In genomic region chr5:52975557-52976088, GRCm38 (mm10) we compare ENCODE assay signal across 21 mouse cellular contexts.
A peak's percentile ranks its signal among the peaks of the same experiment; 100 is the strongest.
DNase-seq lines count a peak whose midpoint lies in the region; ATAC-seq and TF ChIP-seq lines count a peak whose summit lies in the region.
"Had no signal": no experiment of that assay in that cellular context is flagged by ENCODE, and none has a peak within 500 bp of the region (broad histone marks: within the 10 kb centered on the region; RNA-seq: fewer than 3 reads in every experiment).

No protein-coding gene starts in this region.

- intact Hi-C loops in heart, postnatal 14 days (cut with DNase I), result no loop called here

- H3K4me1 ChIP-seq in intestine, embryonic 15.5 days (replicated peaks), result no peaks in the 10 kb centered on the region
- H3K4me1 ChIP-seq in intestine, postnatal 0 days (replicated peaks; ENCODE audit: control insufficient read depth, insufficient read depth, low read length), result no peaks in the 10 kb centered on the region
- peaks cover 11% of the 10 kb centered on the region; the same call in 1 of the 2 replicates for H3K4me1 ChIP-seq in kidney, embryonic 15.5 days
- H3K4me1 ChIP-seq in lung, postnatal 0 days (ENCODE audit: insufficient read depth, low read depth, low read length), result no peaks in the 10 kb centered on the region
- H3K4me1 ChIP-seq: forebrain, embryonic 10.5 days; hindbrain, embryonic 12.5 days; megakaryocyte, embryonic 14.5 days; neural tube, embryonic 13.5 days had no signal

- no peak overlapping the region for H3K9ac ChIP-seq in intestine, embryonic 15.5 days
- no peak overlapping the region for H3K9ac ChIP-seq in intestine, postnatal 0 days (ENCODE audit: low read depth, low read length)
- H3K9ac ChIP-seq in kidney, embryonic 15.5 days, result no peak overlapping the region
- no peak overlapping the region for H3K9ac ChIP-seq in lung, postnatal 0 days (replicated peaks; ENCODE audit: low read depth)
- H3K9ac ChIP-seq: embryonic facial prominence, embryonic 13.5 days; heart, embryonic 13.5 days; hindbrain, embryonic 12.5 days; liver, embryonic 14.5 days; neural tube, embryonic 13.5 days had no signal

- ATAC-seq in intestine, embryonic 15.5 days, result peak; percentile 50; the same call in 1 of the 2 replicates
- ATAC-seq in intestine, postnatal 0 days, result no peak
- ATAC-seq in kidney, embryonic 15.5 days (replicated peaks; ENCODE audit: low FRiP score), result peak; percentile 72
- peak; percentile 11; the same call in 1 of the 2 replicates for ATAC-seq in lung, postnatal 0 days

- no peak for TF ChIP-seq EP300 in lung, postnatal 0 days (IDR thresholded peaks at IDR 0.05)

- H3K4me3 ChIP-seq in intestine, embryonic 15.5 days (replicated peaks), result no peak overlapping the region
- H3K4me3 ChIP-seq in intestine, postnatal 0 days (ENCODE audit: low read depth, low read length), result no peak overlapping the region
- no peak overlapping the region for H3K4me3 ChIP-seq in kidney, embryonic 15.5 days (replicated peaks)
- no peak overlapping the region for H3K4me3 ChIP-seq in lung, postnatal 0 days (ENCODE audit: low read depth, low read length)
- H3K4me3 ChIP-seq: embryonic facial prominence, embryonic 13.5 days; forebrain, embryonic 10.5 days; heart, embryonic 13.5 days; hindbrain, embryonic 12.5 days; limb, embryonic 10.5 days; megakaryocyte, embryonic 14.5 days; neural tube, embryonic 13.5 days had no signal

- no peaks in the 10 kb centered on the region for H3K27me3 ChIP-seq in intestine, embryonic 15.5 days (replicated peaks)
- H3K27me3 ChIP-seq in intestine, postnatal 0 days (replicated peaks; ENCODE audit: control insufficient read depth, insufficient read depth, low read length), result no peaks in the 10 kb centered on the region
- no peaks in the 10 kb centered on the region for H3K27me3 ChIP-seq in kidney, embryonic 15.5 days
- no peaks in the 10 kb centered on the region for H3K27me3 ChIP-seq in lung, postnatal 0 days (replicated peaks; ENCODE audit: insufficient read depth, low read length)
- H3K27me3 ChIP-seq: CH12.LX; embryonic facial prominence, embryonic 13.5 days; heart, embryonic 13.5 days; hindbrain, embryonic 12.5 days; megakaryocyte, embryonic 14.5 days; neural tube, embryonic 13.5 days had no signal

- WGBS in intestine, embryonic 15.5 days, result 55% methylated on average over 8 of the region's 8 CpGs
- 57% methylated on average over 8 of the region's 8 CpGs for WGBS in intestine, postnatal 0 days
- 51% methylated on average over 8 of the region's 8 CpGs for WGBS in kidney, embryonic 15.5 days
- 37% methylated on average over 8 of the region's 8 CpGs for WGBS in lung, postnatal 0 days

- H3K9me3 ChIP-seq in intestine, embryonic 15.5 days, result no peaks in the 10 kb centered on the region
- H3K9me3 ChIP-seq in intestine, postnatal 0 days (ENCODE audit: control insufficient read depth), result no peaks in the 10 kb centered on the region
- no peaks in the 10 kb centered on the region for H3K9me3 ChIP-seq in kidney, embryonic 15.5 days (replicated peaks)
- no peaks in the 10 kb centered on the region for H3K9me3 ChIP-seq in lung, postnatal 0 days (ENCODE audit: low read length)
- H3K9me3 ChIP-seq: embryonic facial prominence, embryonic 13.5 days; forebrain, embryonic 10.5 days; hindbrain, embryonic 12.5 days; limb, embryonic 10.5 days; neural tube, embryonic 13.5 days had no signal

- peak; percentile 74 for DNase-seq in ZHBTc4 (ENCODE audit: low read depth, low spot score)
- DNase-seq in lung, postnatal 0 days (ENCODE audit: low spot score), result peak; percentile 52
- DNase-seq in frontal cortex, postnatal 36 days (ENCODE audit: low spot score in 2 of 2), result no peak
- DNase-seq in thymus, postnatal 0 days (ENCODE audit: low spot score), result no peak
- DNase-seq in heart, postnatal 14 days, result no peak
- DNase-seq: adrenal gland, postnatal 10 days; cerebellum, adult 2 months; right cerebral cortex, postnatal 25 days; thymus, adult 18-20 months had no signal

- H3K27ac ChIP-seq in intestine, embryonic 15.5 days, result no peak overlapping the region
- no peak overlapping the region for H3K27ac ChIP-seq in intestine, postnatal 0 days (ENCODE audit: low read depth, low read length)
- peak overlapping the region; percentile 15; the same call in 1 of the 2 replicates for H3K27ac ChIP-seq in kidney, embryonic 15.5 days
- no peak overlapping the region; the same call in 1 of the 2 replicates for H3K27ac ChIP-seq in lung, postnatal 0 days (ENCODE audit: low read length)
- H3K27ac ChIP-seq: embryonic facial prominence, embryonic 13.5 days; forebrain, embryonic 10.5 days; heart, embryonic 13.5 days; hindbrain, embryonic 12.5 days; limb, embryonic 10.5 days; liver, embryonic 14.5 days; neural tube, embryonic 13.5 days had no signal

- no peaks in the 10 kb centered on the region for H3K36me3 ChIP-seq in intestine, embryonic 15.5 days
- H3K36me3 ChIP-seq in intestine, postnatal 0 days (ENCODE audit: control insufficient read depth, insufficient read depth), result no peaks in the 10 kb centered on the region
- H3K36me3 ChIP-seq in kidney, embryonic 15.5 days, result no peaks in the 10 kb centered on the region
- H3K36me3 ChIP-seq in lung, postnatal 0 days (ENCODE audit: insufficient read depth, low read length), result no peaks in the 10 kb centered on the region
- H3K36me3 ChIP-seq: embryonic facial prominence, embryonic 13.5 days; forebrain, embryonic 10.5 days; heart, embryonic 13.5 days; hindbrain, embryonic 12.5 days; limb, embryonic 10.5 days; neural tube, embryonic 13.5 days had no signal

- H3K4me2 ChIP-seq in intestine, embryonic 15.5 days (replicated peaks), result no peak overlapping the region
- H3K4me2 ChIP-seq in intestine, postnatal 0 days (replicated peaks; ENCODE audit: low read depth), result no peak overlapping the region
- no peak overlapping the region for H3K4me2 ChIP-seq in kidney, embryonic 15.5 days
- no peak overlapping the region for H3K4me2 ChIP-seq in lung, postnatal 0 days (replicated peaks; ENCODE audit: low read depth, low read length)
- H3K4me2 ChIP-seq: embryonic facial prominence, embryonic 13.5 days; heart, embryonic 13.5 days; hindbrain, embryonic 12.5 days; neural tube, embryonic 13.5 days had no signal

- TF ChIP-seq CTCF in intestine, postnatal 0 days (IDR thresholded peaks at IDR 0.05; ENCODE audit: low read depth), result no peak
- TF ChIP-seq CTCF in lung, postnatal 0 days (IDR thresholded peaks at IDR 0.05), result no peak

Comparison
In these comparisons a context has a peak if more than half of its experiments do, and no peak if none do; other contexts are left out.
1. DNase-seq: peak in ZHBTc4 (single experiment) and lung, postnatal 0 days (single experiment); none in frontal cortex, postnatal 36 days (0 of 2), thymus, postnatal 0 days (single experiment) and heart, postnatal 14 days (0 of 2).